Mouse (Mus musculus): ENCODE data around the gene Dock4.

DNA sequence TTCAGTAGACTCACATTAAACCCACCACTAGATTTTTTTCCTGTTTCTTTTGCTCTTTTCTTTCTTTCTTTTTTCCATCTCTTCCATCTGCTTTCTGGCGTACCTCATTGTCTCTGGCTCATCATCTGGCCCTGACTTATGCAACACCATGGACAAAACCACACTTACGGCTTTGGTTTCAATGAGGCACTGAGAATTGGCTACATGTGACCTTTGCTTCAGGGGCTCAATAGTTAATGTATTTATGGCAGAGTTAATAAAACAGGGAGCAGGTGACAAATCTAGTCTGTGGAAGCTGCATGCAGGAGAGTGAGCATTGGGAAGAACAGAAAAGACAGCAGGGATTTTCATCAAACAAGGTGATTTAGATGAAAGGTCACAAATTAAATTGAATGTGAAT is 131.0 kb downstream of the Dock4 start:
- TF ChIP-seq POLR2A (IDR thresholded peaks at IDR 0.05; ENCODE audit: extremely low read depth, insufficient read depth, low read length) (no peak), CTCF (IDR thresholded peaks at IDR 0.05; ENCODE audit: extremely low read depth, insufficient read depth, low read length) (no peak)

Measured in cortical plate, adult 2 months (tissue).